Mouse (Mus musculus): ENCODE data around the gene Arhgef1. TPM values are rescaled to one million over a fixed set of nuclear protein-coding genes. Genes with fewer than 3 reads are reported as not detected.

Arhgef1 gene
- polyA plus RNA-seq, 1 experiment from 2014 or later, result 45.2 TPM

GRCm38 (mm10) chr7:24882416-24883199 lies 20.1 kb upstream of the Arhgef1 start:
- TF ChIP-seq CTCF (IDR thresholded peaks at IDR 0.05; ENCODE audit: low read depth) (no peak), EP300 (optimal IDR thresholded peaks at IDR 0.05) (no peak)
- Histone ChIP-seq H3K4me2 (replicated peaks; ENCODE audit: low read depth) (no peak overlapping the region), H3K27me3 (ENCODE audit: control insufficient read depth, insufficient read depth, low read length) (no peaks in the 10 kb centered on the region), H3K36me3 (ENCODE audit: control insufficient read depth, insufficient read depth, low read length) (no peaks in the 10 kb centered on the region; the same call in 1 of the 2 replicates), H3K9ac (ENCODE audit: low read length) (no peak overlapping the region), H3K27ac (replicated peaks) (no peak overlapping the region), H3K4me3 (ENCODE audit: low read depth, low read length) (no peak overlapping the region), H3K4me1 (replicated peaks; ENCODE audit: control insufficient read depth, insufficient read depth) (peaks cover 9% of the 10 kb centered on the region; the same call in 1 of the 2 replicates), H3K9me3 (ENCODE audit: control insufficient read depth, low read length) (no peaks in the 10 kb centered on the region)
- no peak for DNase-seq (ENCODE audit: low spot score)
- WGBS, result 90% methylated on average over 9 of the region's 9 CpGs
- ATAC-seq (ENCODE audit: low FRiP score, low TSS enrichment), result no peak

- Histone ChIP-seq H3K9ac (ENCODE audit: low read length) (peak within 1 kb of the TSS; percentile 100), H3K4me2 (replicated peaks; ENCODE audit: low read depth) (peak within 1 kb of the TSS; percentile 74), H3K36me3 (ENCODE audit: control insufficient read depth, insufficient read depth, low read length) (no peaks in the 10 kb centered on the region; the same call in none of the 2 replicates), H3K27ac (replicated peaks) (peak within 1 kb of the TSS; percentile 97), H3K9me3 (ENCODE audit: control insufficient read depth, low read length) (no peaks in the 10 kb centered on the region), H3K4me3 (ENCODE audit: low read depth, low read length) (peak within 1 kb of the TSS; percentile 100), H3K27me3 (ENCODE audit: control insufficient read depth, insufficient read depth, low read length) (no peaks in the 10 kb centered on the region), H3K4me1 (replicated peaks; ENCODE audit: control insufficient read depth, insufficient read depth) (peaks cover 9% of the 10 kb centered on the region; the same call in 1 of the 2 replicates)
- ATAC-seq (ENCODE audit: low FRiP score, low TSS enrichment), result peak; percentile 97
- under 1% methylated on average over 51 of the region's 57 CpGs for WGBS
- peak; percentile 99 for DNase-seq (ENCODE audit: low spot score)
- TF ChIP-seq CTCF (IDR thresholded peaks at IDR 0.05; ENCODE audit: low read depth), result peak; percentile 73
- peak; percentile 100 for TF ChIP-seq EP300 (optimal IDR thresholded peaks at IDR 0.05)
Observed at GRCm38 (mm10) chr7:24883896-24884692, 18.6 kb upstream of the Arhgef1 start, which contains the start of gene Rps19. Rps19 (plus strand) TSS chr7:24884371.

- no peaks in the 10 kb centered on the region for H3K27me3 ChIP-seq (ENCODE audit: control insufficient read depth, insufficient read depth, low read length)
- WGBS, result under 1% methylated on average over 47 of the region's 47 CpGs
- ATAC-seq (ENCODE audit: low FRiP score, low TSS enrichment), result 0 out of 2 replicates have a peak, but pooled peaks have one; percentile 3
- peaks cover 9% of the 10 kb centered on the region; the same call in 1 of the 2 replicates for H3K4me1 ChIP-seq (replicated peaks; ENCODE audit: control insufficient read depth, insufficient read depth)
- peak overlapping the region; percentile 74 for H3K4me2 ChIP-seq (replicated peaks; ENCODE audit: low read depth)
- peaks cover 6% of the 10 kb centered on the region for H3K36me3 ChIP-seq (ENCODE audit: control insufficient read depth, insufficient read depth, low read length)
- peak overlapping the region; percentile 97 for H3K27ac ChIP-seq (replicated peaks)
- peak overlapping the region; percentile 100 for H3K4me3 ChIP-seq (ENCODE audit: low read depth, low read length)
- H3K9ac ChIP-seq (ENCODE audit: low read length), result peak overlapping the region; percentile 100
- no peaks in the 10 kb centered on the region for H3K9me3 ChIP-seq (ENCODE audit: control insufficient read depth, low read length)
- no peak for DNase-seq (ENCODE audit: low spot score)
- TF ChIP-seq CTCF (IDR thresholded peaks at IDR 0.05; ENCODE audit: low read depth), result no peak
- TF ChIP-seq EP300 (optimal IDR thresholded peaks at IDR 0.05), result no peak
Observed at GRCm38 (mm10) chr7:24884693-24885291, 17.9 kb upstream of the Arhgef1 start.

- DNase-seq (ENCODE audit: low spot score), result peak; percentile 38
- H3K4me3 ChIP-seq (ENCODE audit: low read depth, low read length), result peak overlapping the region; percentile 100
- peaks cover 9% of the 10 kb centered on the region; the same call in 1 of the 2 replicates for H3K4me1 ChIP-seq (replicated peaks; ENCODE audit: control insufficient read depth, insufficient read depth)
- no peaks in the 10 kb centered on the region for H3K9me3 ChIP-seq (ENCODE audit: control insufficient read depth, low read length)
- TF ChIP-seq CTCF (IDR thresholded peaks at IDR 0.05; ENCODE audit: low read depth) (no peak), EP300 (optimal IDR thresholded peaks at IDR 0.05) (no peak)
- no peaks in the 10 kb centered on the region for H3K27me3 ChIP-seq (ENCODE audit: control insufficient read depth, insufficient read depth, low read length)
- no peak overlapping the region for H3K27ac ChIP-seq (replicated peaks)
- H3K36me3 ChIP-seq (ENCODE audit: control insufficient read depth, insufficient read depth, low read length), result peaks cover 8% of the 10 kb centered on the region
- H3K9ac ChIP-seq (ENCODE audit: low read length), result peak overlapping the region; percentile 100
- 17% methylated on average over 12 of the region's 12 CpGs for WGBS
- no peak for ATAC-seq (ENCODE audit: low FRiP score, low TSS enrichment)
- H3K4me2 ChIP-seq (replicated peaks; ENCODE audit: low read depth), result peak overlapping the region; percentile 74
Observed at GRCm38 (mm10) chr7:24885468-24886307, 17.0 kb upstream of the Arhgef1 start.

- Histone ChIP-seq H3K27me3 (ENCODE audit: control insufficient read depth, insufficient read depth, low read length) (no peaks in the 10 kb centered on the region), H3K4me3 (ENCODE audit: low read depth, low read length) (peak overlapping the region; percentile 100), H3K4me1 (replicated peaks; ENCODE audit: control insufficient read depth, insufficient read depth) (peaks cover 9% of the 10 kb centered on the region; the same call in 1 of the 2 replicates), H3K9me3 (ENCODE audit: control insufficient read depth, low read length) (no peaks in the 10 kb centered on the region), H3K4me2 (replicated peaks; ENCODE audit: low read depth) (peak overlapping the region; percentile 74), H3K9ac (ENCODE audit: low read length) (peak overlapping the region; percentile 100), H3K27ac (replicated peaks) (0 out of 2 replicates have a peak overlapping the region, but pooled peaks have one; percentile 35), H3K36me3 (ENCODE audit: control insufficient read depth, insufficient read depth, low read length) (peaks cover 8% of the 10 kb centered on the region)
- TF ChIP-seq EP300 (optimal IDR thresholded peaks at IDR 0.05) (no peak), CTCF (IDR thresholded peaks at IDR 0.05; ENCODE audit: low read depth) (no peak)
- ATAC-seq (ENCODE audit: low FRiP score, low TSS enrichment) (no peak), DNase-seq (ENCODE audit: low spot score) (no peak)
- WGBS, result 35% methylated on average over 4 of the region's 4 CpGs
Observed at GRCm38 (mm10) chr7:24886308-24886633, 16.4 kb upstream of the Arhgef1 start.

Data from stomach, postnatal 0 days (tissue).